Comparison of ENCODE assay signal across 8 mouse cellular contexts in the genomic region with DNA sequence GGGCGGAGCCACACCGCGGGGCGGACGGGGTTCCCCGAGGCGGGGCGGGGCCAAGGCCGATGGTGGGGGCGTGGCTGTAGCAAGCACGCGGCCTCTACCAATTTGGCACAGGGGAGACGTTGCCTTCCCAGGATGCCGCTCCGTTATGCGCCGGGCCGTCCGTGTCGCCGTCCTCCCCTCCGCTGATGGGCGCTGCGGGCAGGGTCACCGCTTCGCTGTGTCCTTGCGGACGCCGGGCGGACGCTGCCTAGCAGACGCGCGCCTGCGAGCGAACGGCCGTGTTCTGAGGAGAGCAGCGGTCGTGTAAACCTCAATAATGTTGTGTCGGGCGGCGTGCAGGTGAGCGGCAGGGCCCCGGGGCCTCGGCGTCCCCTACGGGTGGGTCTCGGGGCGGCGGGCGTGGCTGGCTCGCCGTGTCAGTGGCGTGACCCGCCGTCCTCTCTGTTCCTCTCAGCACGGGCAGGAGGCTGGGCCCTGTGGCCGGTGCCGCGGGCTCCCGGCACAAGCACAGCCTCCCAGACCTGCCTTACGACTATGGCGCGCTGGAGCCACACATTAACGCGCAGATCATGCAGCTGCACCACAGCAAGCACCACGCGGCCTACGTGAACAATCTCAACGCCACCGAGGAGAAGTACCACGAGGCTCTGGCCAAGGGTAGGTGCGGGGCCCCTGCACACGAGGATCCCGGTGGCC. TPM values are rescaled to one million over a fixed set of nuclear protein-coding genes. Genes with fewer than 3 reads are reported as not detected.
DNase-seq lines count a peak whose midpoint lies in the region; ATAC-seq and TF ChIP-seq lines count a peak whose summit lies in the region.

No protein-coding gene starts in this region.

- H3K27ac ChIP-seq in heart, embryonic 12.5 days (ENCODE audit: poor library complexity, severe bottlenecking), result peak overlapping the region; percentile 88
- peak overlapping the region; percentile 93 for H3K27ac ChIP-seq in kidney, postnatal 0 days
- peak overlapping the region; percentile 88 for H3K27ac ChIP-seq in liver, embryonic 11.5 days (ENCODE audit: low read depth, low read length)
- peak overlapping the region; percentile 83 for H3K27ac ChIP-seq in stomach, embryonic 14.5 days (ENCODE audit: low read length)

- H3K36me3 ChIP-seq in C2C12 (ENCODE audit: control insufficient read depth, insufficient read depth), result peaks cover 17% of the 10 kb centered on the region
- H3K36me3 ChIP-seq in erythroblast, embryonic 14.5 days (ENCODE audit: control insufficient read depth), result peaks cover 22% of the 10 kb centered on the region
- H3K36me3 ChIP-seq in heart, embryonic 12.5 days, result peaks cover 20% of the 10 kb centered on the region
- peaks cover 7% of the 10 kb centered on the region; the same call in 1 of the 2 replicates for H3K36me3 ChIP-seq in kidney, postnatal 0 days (ENCODE audit: insufficient read depth, low read length)
- peaks cover 3% of the 10 kb centered on the region; the same call in 1 of the 2 replicates for H3K36me3 ChIP-seq in liver, embryonic 11.5 days (ENCODE audit: control insufficient read depth, insufficient read depth, low read length)
- peaks cover 4% of the 10 kb centered on the region; the same call in 1 of the 2 replicates for H3K36me3 ChIP-seq in stomach, embryonic 14.5 days (ENCODE audit: control insufficient read depth, insufficient read depth, low read length)

- no peaks in the 10 kb centered on the region; the same call in 1 of the 2 replicates for H3K9me3 ChIP-seq in erythroblast, embryonic 14.5 days (ENCODE audit: control insufficient read depth, low read length)
- no peaks in the 10 kb centered on the region for H3K9me3 ChIP-seq in heart, embryonic 12.5 days (replicated peaks)
- no peaks in the 10 kb centered on the region for H3K9me3 ChIP-seq in kidney, postnatal 0 days (replicated peaks; ENCODE audit: low read length)
- H3K9me3 ChIP-seq in liver, embryonic 11.5 days (ENCODE audit: control insufficient read depth, low read length), result no peaks in the 10 kb centered on the region
- H3K9me3 ChIP-seq in stomach, embryonic 14.5 days (ENCODE audit: control insufficient read depth, low read depth, low read length), result no peaks in the 10 kb centered on the region

- peak; percentile 99 for DNase-seq in brain, embryonic 14.5 days (ENCODE audit: low read depth)
- peak; percentile 99 for DNase-seq in kidney, postnatal 0 days (ENCODE audit: low spot score)
- peak; percentile 98 for DNase-seq in liver, embryonic 11.5 days (ENCODE audit: low spot score)
- DNase-seq in naive thymus-derived CD4-positive, alpha-beta T cell, adult 2 months (ENCODE audit: low read depth), result peak; percentile 93

- no peaks in the 10 kb centered on the region for H3K27me3 ChIP-seq in C2C12 (ENCODE audit: control insufficient read depth, insufficient read depth, insufficient read length)
- H3K27me3 ChIP-seq in erythroblast, embryonic 14.5 days (ENCODE audit: control insufficient read depth), result no peaks in the 10 kb centered on the region
- H3K27me3 ChIP-seq in heart, embryonic 12.5 days (replicated peaks), result no peaks in the 10 kb centered on the region
- no peaks in the 10 kb centered on the region for H3K27me3 ChIP-seq in kidney, postnatal 0 days (ENCODE audit: insufficient read depth, low read length)
- no peaks in the 10 kb centered on the region for H3K27me3 ChIP-seq in liver, embryonic 11.5 days (replicated peaks; ENCODE audit: control insufficient read depth, insufficient read depth, low read length)
- no peaks in the 10 kb centered on the region for H3K27me3 ChIP-seq in stomach, embryonic 14.5 days (ENCODE audit: control insufficient read depth, insufficient read depth, low read length)

- peak; percentile 99 for ATAC-seq in heart, embryonic 12.5 days (ENCODE audit: insufficient number of reproducible peaks, low FRiP score)
- ATAC-seq in kidney, postnatal 0 days (replicated peaks; ENCODE audit: low FRiP score, low read depth), result peak; percentile 98
- ATAC-seq in liver, embryonic 11.5 days (replicated peaks; ENCODE audit: low FRiP score), result peak; percentile 98
- peak; percentile 98 for ATAC-seq in stomach, embryonic 14.5 days (ENCODE audit: insufficient number of reproducible peaks, insufficient read depth, low FRiP score, low read depth)

- H3ac ChIP-seq in C2C12 (ENCODE audit: control insufficient read depth, insufficient read length, low read depth), result peak overlapping the region; percentile 89

- H3K79me3 ChIP-seq in C2C12 (ENCODE audit: low read depth), result peaks cover 7% of the 10 kb centered on the region

- H3K9ac ChIP-seq in heart, embryonic 12.5 days, result peak overlapping the region; percentile 91
- H3K9ac ChIP-seq in kidney, postnatal 0 days (ENCODE audit: low read depth, low read length), result peak overlapping the region; percentile 77
- H3K9ac ChIP-seq in liver, embryonic 11.5 days (ENCODE audit: low read depth, low read length), result peak overlapping the region; percentile 88
- H3K9ac ChIP-seq in stomach, embryonic 14.5 days (replicated peaks; ENCODE audit: low read depth, low read length), result peak overlapping the region; percentile 58

- peak overlapping the region; percentile 51 for H3K4me3 ChIP-seq in C2C12 (ENCODE audit: insufficient read depth, poor library complexity, severe bottlenecking)
- H3K4me3 ChIP-seq in erythroblast, embryonic 14.5 days (replicated peaks), result peak overlapping the region; percentile 97
- peak overlapping the region; percentile 79 for H3K4me3 ChIP-seq in heart, embryonic 12.5 days
- H3K4me3 ChIP-seq in kidney, postnatal 0 days (replicated peaks; ENCODE audit: low read depth, low read length), result peak overlapping the region; percentile 81
- peak overlapping the region; percentile 91 for H3K4me3 ChIP-seq in liver, embryonic 11.5 days (ENCODE audit: low read depth, low read length)
- peak overlapping the region; percentile 89 for H3K4me3 ChIP-seq in stomach, embryonic 14.5 days (ENCODE audit: low read depth, low read length)

- TF ChIP-seq CTCF in C2C12 (IDR thresholded peaks at IDR 0.05; ENCODE audit: control insufficient read depth, insufficient read depth, insufficient read length), result no peak
- TF ChIP-seq CTCF in brain, embryonic 14.5 days (IDR thresholded peaks at IDR 0.05; ENCODE audit: borderline replicate concordance, extremely low read depth, insufficient read depth, insufficient read length), result no peak
- peak; percentile 26; the same call in 1 of the 2 replicates for TF ChIP-seq CTCF in kidney, postnatal 0 days (IDR thresholded peaks at IDR 0.05; ENCODE audit: low read depth)

- TF ChIP-seq POLR2A in brain, embryonic 14.5 days (IDR thresholded peaks at IDR 0.05; ENCODE audit: borderline replicate concordance, extremely low read depth, insufficient read depth, insufficient read length, poor library complexity, severe bottlenecking), result peak; percentile 79

- WGBS in heart, embryonic 12.5 days, result under 1% methylated on average over 76 of the region's 76 CpGs
- WGBS in kidney, postnatal 0 days, result under 1% methylated on average over 66 of the region's 76 CpGs
- WGBS in liver, embryonic 11.5 days, result under 1% methylated on average over 76 of the region's 76 CpGs
- WGBS in stomach, embryonic 14.5 days, result under 1% methylated on average over 73 of the region's 76 CpGs

- H3K79me2 ChIP-seq in C2C12 (ENCODE audit: control insufficient read depth, insufficient read depth), result peaks cover 15% of the 10 kb centered on the region

- H3K4me2 ChIP-seq in heart, embryonic 12.5 days, result peak overlapping the region; percentile 88
- H3K4me2 ChIP-seq in kidney, postnatal 0 days (ENCODE audit: low read length), result peak overlapping the region; percentile 79
- peak overlapping the region; percentile 91 for H3K4me2 ChIP-seq in liver, embryonic 11.5 days
- H3K4me2 ChIP-seq in stomach, embryonic 14.5 days (replicated peaks; ENCODE audit: low read depth, low read length), result peak overlapping the region; percentile 81

- H3K4me1 ChIP-seq in erythroblast, embryonic 14.5 days (ENCODE audit: control insufficient read depth), result peaks cover 46% of the 10 kb centered on the region
- H3K4me1 ChIP-seq in heart, embryonic 12.5 days (replicated peaks), result peaks cover 15% of the 10 kb centered on the region
- peaks cover 5% of the 10 kb centered on the region; the same call in 1 of the 2 replicates for H3K4me1 ChIP-seq in kidney, postnatal 0 days (replicated peaks; ENCODE audit: insufficient read depth, low read length)
- no peaks in the 10 kb centered on the region; the same call in 1 of the 2 replicates for H3K4me1 ChIP-seq in liver, embryonic 11.5 days (replicated peaks; ENCODE audit: control insufficient read depth, insufficient read depth, low read length)
- H3K4me1 ChIP-seq in stomach, embryonic 14.5 days (ENCODE audit: control insufficient read depth, insufficient read depth, low read length), result 0 out of 2 replicates have a peak, but pooled peaks cover 7% of the 10 kb centered on the region

RNA-seq across cellular contexts. Expression of a gene that starts 1.2 kb away (rescaled TPM):
- polyA plus RNA-seq in C2C12 (2012; fragmentation: generic; extraction: Trizol), result 107 TPM
- polyA plus RNA-seq in brain, embryonic 14.5 days (2012; rRNA removed), result 159 and 183 TPM in 2 replicates
- 30.9 and 38.6 TPM in 2 replicates for polyA plus RNA-seq in erythroblast, embryonic 14.5 days (2012)
- polyA plus RNA-seq in heart, embryonic 12.5 days (2016; fragmentation: Nextera tagmentation; extraction: Ambion mirVana), result 319 and 325 TPM in 2 replicates
- polyA plus RNA-seq in kidney, postnatal 0 days (2015; fragmentation: Nextera tagmentation; extraction: Ambion mirVana), result 295 and 310 TPM in 2 replicates
- 193 and 213 TPM in 2 replicates for polyA plus RNA-seq in liver, embryonic 11.5 days (2014; fragmentation: Nextera tagmentation; extraction: Ambion mirVana)
- polyA plus RNA-seq in stomach, embryonic 14.5 days (2014; fragmentation: Nextera tagmentation; extraction: Ambion mirVana), result 110 and 125 TPM in 2 replicates

RNA-seq across cellular contexts. Expression of a gene that starts 13.9 kb away (rescaled TPM):
- 25.7 TPM for polyA plus RNA-seq in C2C12 (2012; fragmentation: generic; extraction: Trizol)
- polyA plus RNA-seq in brain, embryonic 14.5 days (2012; rRNA removed), result 75.7 and 83.7 TPM in 2 replicates
- polyA plus RNA-seq in erythroblast, embryonic 14.5 days (2012), result 0.81 and 0.91 TPM in 2 replicates
- polyA plus RNA-seq in heart, embryonic 12.5 days (2016; fragmentation: Nextera tagmentation; extraction: Ambion mirVana), result 71.4 and 74.4 TPM in 2 replicates
- 143 and 150 TPM in 2 replicates for polyA plus RNA-seq in kidney, postnatal 0 days (2015; fragmentation: Nextera tagmentation; extraction: Ambion mirVana)
- 99.4 and 101 TPM in 2 replicates for polyA plus RNA-seq in liver, embryonic 11.5 days (2014; fragmentation: Nextera tagmentation; extraction: Ambion mirVana)
- 138 and 146 TPM in 2 replicates for polyA plus RNA-seq in stomach, embryonic 14.5 days (2014; fragmentation: Nextera tagmentation; extraction: Ambion mirVana)

RNA-seq across cellular contexts. Expression of a gene that starts 44.2 kb away (rescaled TPM):
- not detected for polyA plus RNA-seq in C2C12 (2012; fragmentation: generic; extraction: Trizol)
- polyA plus RNA-seq in brain, embryonic 14.5 days (2012; rRNA removed), result 0.07 and 0.15 TPM in 2 replicates
- polyA plus RNA-seq in erythroblast, embryonic 14.5 days (2012), result not detected in 2 replicates
- 0.14 TPM in 1 of 2 replicates, not detected in the other for polyA plus RNA-seq in heart, embryonic 12.5 days (2016; fragmentation: Nextera tagmentation; extraction: Ambion mirVana)
- polyA plus RNA-seq in kidney, postnatal 0 days (2015; fragmentation: Nextera tagmentation; extraction: Ambion mirVana), result 0.10 and 0.12 TPM in 2 replicates
- polyA plus RNA-seq in liver, embryonic 11.5 days (2014; fragmentation: Nextera tagmentation; extraction: Ambion mirVana), result not detected in 2 replicates
- 0.20 TPM in 1 of 2 replicates, not detected in the other for polyA plus RNA-seq in stomach, embryonic 14.5 days (2014; fragmentation: Nextera tagmentation; extraction: Ambion mirVana)

RNA-seq across cellular contexts. Expression of a gene that starts 47.3 kb away (rescaled TPM):
- polyA plus RNA-seq in C2C12 (2012; fragmentation: generic; extraction: Trizol), result 90.7 TPM
- polyA plus RNA-seq in brain, embryonic 14.5 days (2012; rRNA removed), result 122 and 143 TPM in 2 replicates
- polyA plus RNA-seq in erythroblast, embryonic 14.5 days (2012), result 0.38 and 0.69 TPM in 2 replicates
- 53.6 and 57.2 TPM in 2 replicates for polyA plus RNA-seq in heart, embryonic 12.5 days (2016; fragmentation: Nextera tagmentation; extraction: Ambion mirVana)
- 103 and 119 TPM in 2 replicates for polyA plus RNA-seq in kidney, postnatal 0 days (2015; fragmentation: Nextera tagmentation; extraction: Ambion mirVana)
- polyA plus RNA-seq in liver, embryonic 11.5 days (2014; fragmentation: Nextera tagmentation; extraction: Ambion mirVana), result 113 and 126 TPM in 2 replicates
- 90.8 and 97.7 TPM in 2 replicates for polyA plus RNA-seq in stomach, embryonic 14.5 days (2014; fragmentation: Nextera tagmentation; extraction: Ambion mirVana)

RNA-seq across cellular contexts. Expression of a gene that starts 53.0 kb away (rescaled TPM):
- polyA plus RNA-seq in C2C12 (2012; fragmentation: generic; extraction: Trizol), result not detected
- 0.27 and 0.40 TPM in 2 replicates for polyA plus RNA-seq in brain, embryonic 14.5 days (2012; rRNA removed)
- polyA plus RNA-seq in erythroblast, embryonic 14.5 days (2012), result not detected in 2 replicates
- polyA plus RNA-seq in heart, embryonic 12.5 days (2016; fragmentation: Nextera tagmentation; extraction: Ambion mirVana), result 0.15 TPM in 1 of 2 replicates, not detected in the other
- 0.16 and 0.23 TPM in 2 replicates for polyA plus RNA-seq in kidney, postnatal 0 days (2015; fragmentation: Nextera tagmentation; extraction: Ambion mirVana)
- not detected in 2 replicates for polyA plus RNA-seq in liver, embryonic 11.5 days (2014; fragmentation: Nextera tagmentation; extraction: Ambion mirVana)
- 0.14 and 0.22 TPM in 2 replicates for polyA plus RNA-seq in stomach, embryonic 14.5 days (2014; fragmentation: Nextera tagmentation; extraction: Ambion mirVana)

Comparison
In these comparisons a context has a peak if more than half of its experiments do, and no peak if none do; other contexts are left out.
1. Peak in every context shown above with its lines: DNase-seq, ATAC-seq, H3K4me3 ChIP-seq and H3K27ac ChIP-seq.
2. RNA of a gene that starts 13.9 kb away (polyA plus RNA-seq): 143 to 150 TPM in kidney, postnatal 0 days, 138 to 146 TPM in stomach, embryonic 14.5 days, 99.4 to 101 TPM in liver, embryonic 11.5 days, 75.7 to 83.7 TPM in brain, embryonic 14.5 days, 71.4 to 74.4 TPM in heart, embryonic 12.5 days and 25.7 TPM in C2C12 (single experiment); 0.81 to 0.91 TPM in erythroblast, embryonic 14.5 days; every median in the first group is over 10 times any median in the second.